Mouse (Mus musculus) macrophage (primary cell): ENCODE measurements around the gene Sema3g. TPM values are rescaled to one million over a fixed set of nuclear protein-coding genes. Genes with fewer than 3 reads are reported as not detected.

Source experiments
- H3K27ac ChIP-seq: fragments of 350-480 bp; formaldehyde crosslinking; 2 replicates; pipeline ENCODE4 v1.9.0; 2021
- H3K36me3 ChIP-seq: fragments of 350-480 bp; formaldehyde crosslinking; 2 replicates; pipeline ENCODE4 v1.9.0; 2021; ENCODE audit errors: inconsistent target
- H3K4me3 ChIP-seq: fragments of 350-480 bp; formaldehyde crosslinking; 2 replicates; pipeline ENCODE4 v1.9.0; 2021; ENCODE audit errors: inconsistent target
- H3K79me2 ChIP-seq: fragments of 350-480 bp; formaldehyde crosslinking; 2 replicates; pipeline ENCODE4 v1.9.0; 2021; ENCODE audit errors: inconsistent target
- WGBS: methylation state at CpG from one replicate; pipeline ENCODE4 v1.1.7; 2026; ENCODE audit warnings: inconsistent platforms; ENCODE audit not compliant: missing documents; 5-methylcytosine and 5-hydroxymethylcytosine counted together
- polyA plus RNA-seq: library from polyadenylated mRNA; stranded (reverse); fragments of 250-400 nt; gene quantifications from 3 replicates; pipeline ENCODE4 v1.2.4, GENCODE M21; 2018; ENCODE audit warnings: inconsistent platforms
- total RNA-seq, 78 experiments: library from RNA; depleted of rRNA; stranded (reverse); fragments of 250-400 nt; gene quantifications; 1 replicate in 9 of 78; 2 replicates in 24 of 78; 3 replicates in 43 of 78; 4 replicates in 2 of 78; pipeline ENCODE4 v1.2.4; 2018; ENCODE audit warnings: inconsistent platforms in 56 of 78

Gene Sema3g
- total RNA-seq (2018; cell fraction: chromatin; rRNA removed), result 1 to 10 TPM in 3 of 26 experiments, under 1 TPM in 12, not detected in 11; 0.16 to 1.7 (median 0.55) TPM
- under 1 TPM in 18 of 26 experiments, not detected in 8; 0.04 to 0.38 (median 0.11) TPM for total RNA-seq (2018; cell fraction: cytosol; rRNA removed)
- 1 to 10 TPM in 1 of 26 experiments, under 1 TPM in 18, not detected in 7; 0.22 to 1.3 (median 0.37) TPM for total RNA-seq (2018; cell fraction: nucleus; rRNA removed)
- polyA plus RNA-seq, result not detected in 3 replicates

DNA sequence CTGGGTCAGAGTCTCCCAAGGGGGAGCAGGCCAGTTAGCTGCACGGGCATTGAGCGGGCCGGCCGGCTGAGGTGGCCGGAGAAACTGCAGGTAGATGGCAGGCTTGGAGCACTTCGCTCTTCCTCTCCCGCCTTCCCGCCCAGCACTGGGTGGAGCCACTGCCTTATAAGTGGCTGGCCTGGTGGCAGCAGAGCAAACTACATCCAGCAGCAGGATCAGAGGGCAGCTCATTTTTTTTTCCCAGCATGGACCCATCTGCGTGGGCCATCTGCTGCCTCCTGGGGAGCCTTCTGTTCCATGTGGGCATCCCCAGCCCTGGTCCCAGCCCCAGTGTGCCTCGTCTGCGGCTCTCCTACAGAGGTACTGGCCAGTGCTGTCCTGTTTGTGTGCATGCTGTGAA lies at the start of gene Sema3g:
Gene Sema3g (plus strand): TSS at position 195 of the 400 bp plus-strand sequence.
- WGBS, result 14% methylated on average over 11 of the region's 11 CpGs
- Histone ChIP-seq H3K27ac (no peak within 1 kb of the TSS), H3K4me3 (no peak within 1 kb of the TSS), H3K36me3 (no peaks in the 10 kb centered on the region), H3K79me2 (no peaks in the 10 kb centered on the region)

DNA sequence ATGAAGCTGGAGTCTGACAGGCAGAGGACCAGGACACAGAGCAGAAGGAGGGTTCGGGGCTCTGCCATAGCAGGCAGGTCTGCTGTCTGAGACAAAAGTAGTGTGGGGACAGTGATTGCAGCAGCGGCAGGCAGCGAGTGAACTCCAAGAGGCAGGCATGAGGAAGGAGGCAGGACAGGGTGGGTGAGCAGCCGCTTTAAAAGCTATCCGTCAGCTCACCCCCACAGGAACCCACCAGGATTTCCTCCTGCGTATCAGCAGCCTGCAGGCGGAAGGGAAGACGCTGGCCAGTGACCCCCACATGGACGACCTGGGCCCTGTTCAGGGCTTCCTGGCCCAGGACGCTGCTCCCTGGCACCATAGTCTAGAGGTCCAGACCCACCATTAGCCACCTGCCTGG lies 49.2 kb upstream of the Sema3g start, which contains the start of gene Stab1:
Gene Stab1 (minus strand): TSS at position 217 of the 400 bp plus-strand sequence.
- peak within 1 kb of the TSS; percentile 52 for H3K4me3 ChIP-seq
- WGBS, result 24% methylated on average over 9 of the region's 10 CpGs
- peaks cover 31% of the 10 kb centered on the region; the same call in 1 of the 2 replicates for H3K36me3 ChIP-seq
- peak within 1 kb of the TSS; percentile 100 for H3K27ac ChIP-seq
- H3K79me2 ChIP-seq, result peaks cover 97% of the 10 kb centered on the region

DNA sequence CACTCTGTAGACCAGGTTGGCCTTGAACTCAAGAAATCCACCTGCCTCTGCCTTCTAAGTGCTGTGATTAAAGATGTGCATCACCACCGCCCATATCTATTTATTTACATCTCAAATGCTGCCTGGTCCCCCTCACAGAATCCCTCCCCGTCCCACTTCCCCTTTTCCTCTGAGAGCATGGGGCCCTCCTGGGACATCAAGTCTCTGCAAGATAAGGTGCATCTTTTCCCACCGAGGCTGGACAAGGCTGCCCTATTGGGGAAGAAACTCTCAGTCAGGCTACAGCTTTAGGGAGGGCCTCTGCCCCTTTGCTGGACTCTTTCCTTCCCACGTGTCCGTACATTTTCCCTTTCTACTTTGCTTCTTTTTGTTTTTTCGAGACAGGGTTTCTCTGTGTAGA lies 48.2 kb upstream of the Sema3g start:
- Histone ChIP-seq H3K27ac (peak overlapping the region; percentile 100), H3K36me3 (peaks cover 37% of the 10 kb centered on the region; the same call in 1 of the 2 replicates), H3K79me2 (peaks cover 95% of the 10 kb centered on the region), H3K4me3 (no peak overlapping the region)
- 37% methylated on average over 6 of the region's 6 CpGs for WGBS

DNA sequence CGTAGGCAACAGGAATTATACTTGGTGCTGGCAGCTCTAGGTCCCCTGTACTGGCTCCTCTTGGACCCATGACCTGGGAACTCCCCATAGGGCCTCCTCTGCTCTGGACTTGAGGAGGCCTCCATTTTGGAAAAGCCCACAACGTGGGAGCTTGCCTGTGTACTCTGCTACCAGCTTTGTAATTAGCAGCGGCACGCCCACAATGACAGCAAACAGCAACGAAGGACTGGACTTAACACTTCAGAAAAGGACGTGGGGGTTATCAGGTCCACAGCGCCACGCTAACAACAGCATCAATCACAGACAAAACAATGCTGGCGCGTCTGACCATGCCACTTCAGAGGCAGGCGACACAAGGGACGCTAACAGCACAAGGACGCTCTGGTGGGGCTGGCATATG lies 46.7 kb upstream of the Sema3g start:
- 92% methylated on average over 13 of the region's 13 CpGs for WGBS
- H3K36me3 ChIP-seq, result peaks cover 49% of the 10 kb centered on the region; the same call in 1 of the 2 replicates
- H3K27ac ChIP-seq, result peak overlapping the region; percentile 100
- H3K4me3 ChIP-seq, result no peak overlapping the region
- peaks cover 94% of the 10 kb centered on the region for H3K79me2 ChIP-seq

DNA sequence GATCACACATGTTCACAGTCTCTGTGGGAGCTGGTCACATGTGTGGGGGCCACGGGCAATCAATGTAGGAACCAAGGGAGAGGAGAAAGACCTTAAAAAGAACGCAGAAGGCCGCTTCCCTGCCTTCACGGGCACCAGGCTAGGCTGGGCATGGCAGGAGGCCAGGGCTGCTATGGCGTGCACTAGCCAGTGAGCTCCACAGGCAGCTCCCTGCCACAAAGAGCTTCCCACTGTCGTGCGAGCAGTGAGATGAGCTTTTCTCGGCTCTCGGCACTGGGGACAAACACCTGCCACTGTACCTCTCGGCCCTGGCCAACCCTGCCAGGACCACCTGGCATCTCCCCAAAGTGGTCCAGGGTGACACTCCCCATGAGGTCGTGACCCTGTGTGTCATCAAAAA lies 46.3 kb upstream of the Sema3g start:
- H3K36me3 ChIP-seq, result peaks cover 53% of the 10 kb centered on the region; the same call in 1 of the 2 replicates

DNA sequence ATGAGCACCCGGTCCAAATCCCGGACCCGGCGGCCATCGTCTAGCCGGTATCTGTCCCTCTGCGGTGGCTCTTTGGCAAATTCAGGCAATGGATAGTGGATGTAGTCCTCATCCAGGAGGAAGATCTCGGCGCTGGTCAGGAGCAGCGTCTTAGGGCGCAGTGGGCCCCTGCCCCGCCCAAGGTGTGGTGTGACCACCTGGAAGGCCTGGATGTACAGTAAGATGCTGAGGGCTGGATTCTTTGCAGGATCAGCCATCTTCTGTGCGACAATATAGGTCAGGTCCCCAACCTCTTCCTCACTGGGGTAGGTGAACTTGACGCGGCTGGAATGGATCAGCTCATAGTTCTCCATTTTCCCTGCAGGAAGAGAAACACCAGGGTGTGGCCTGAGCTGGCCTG lies 45.8 kb upstream of the Sema3g start:
- Histone ChIP-seq H3K27ac (peak overlapping the region; percentile 100), H3K4me3 (no peak overlapping the region), H3K79me2 (peaks cover 97% of the 10 kb centered on the region), H3K36me3 (peaks cover 56% of the 10 kb centered on the region)
- WGBS, result 96% methylated on average over 15 of the region's 15 CpGs

More for the DNA sequence above, 46.3 kb upstream of the Sema3g start:
- peaks cover 97% of the 10 kb centered on the region for H3K79me2 ChIP-seq
- WGBS, result 94% methylated on average over 11 of the region's 11 CpGs
- peak overlapping the region; percentile 100 for H3K27ac ChIP-seq
- H3K4me3 ChIP-seq, result no peak overlapping the region

DNA sequence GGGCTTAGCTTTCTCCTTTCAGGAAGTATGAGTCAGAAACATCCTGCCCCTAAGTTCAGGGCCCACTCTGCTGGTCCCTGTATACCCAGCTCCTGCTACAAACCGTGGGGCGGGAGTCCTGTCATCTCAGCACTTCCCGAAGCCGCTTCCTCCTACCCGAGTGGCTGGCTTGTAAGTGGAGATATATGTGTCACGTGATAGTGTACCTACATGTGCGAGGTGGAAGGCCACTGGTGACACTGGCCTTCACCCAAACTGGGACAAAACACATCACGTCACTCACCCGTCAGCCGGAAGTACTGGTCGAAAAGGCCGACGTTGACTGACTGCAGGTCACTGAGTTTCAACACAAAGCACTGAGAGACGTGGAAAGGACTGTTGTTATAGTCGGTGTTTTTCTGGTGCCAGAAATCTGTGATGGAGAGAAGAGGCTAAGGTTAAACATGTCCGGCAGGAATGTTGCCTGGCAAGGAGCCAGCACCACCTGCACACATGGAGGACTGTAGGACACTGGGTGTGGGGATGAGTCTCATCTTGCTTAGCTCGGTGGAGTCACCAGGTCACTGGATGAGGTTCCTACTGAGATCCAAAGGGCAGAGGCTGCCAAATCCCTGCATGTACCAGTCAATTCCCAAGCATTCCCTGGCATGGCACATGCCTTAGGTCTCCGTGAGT lies 44.7 kb upstream of the Sema3g start:
- H3K27ac ChIP-seq, result peak overlapping the region; percentile 100
- H3K79me2 ChIP-seq, result peaks cover 97% of the 10 kb centered on the region
- H3K36me3 ChIP-seq, result peaks cover 67% of the 10 kb centered on the region
- no peak overlapping the region for H3K4me3 ChIP-seq
- 78% methylated on average over 16 of the region's 18 CpGs for WGBS

DNA sequence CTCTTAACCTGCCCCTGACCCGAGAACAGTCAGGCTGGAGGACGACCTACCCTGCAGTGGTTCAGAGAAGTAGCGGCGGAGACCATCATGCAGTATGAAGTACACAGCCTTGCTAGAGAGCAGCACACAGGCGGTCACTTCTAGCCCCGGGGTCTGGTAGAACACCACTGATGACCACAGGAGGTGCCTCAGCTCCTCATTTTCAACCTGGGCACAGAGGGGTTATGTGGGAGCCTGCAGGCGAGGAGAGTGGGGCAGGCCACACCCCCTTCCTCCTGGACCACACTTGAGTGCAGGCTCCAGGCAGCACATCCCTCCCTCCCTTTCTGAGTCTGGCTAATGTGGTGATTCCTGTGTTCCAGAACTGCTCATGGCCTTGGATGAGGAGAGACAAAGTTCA lies 44.1 kb upstream of the Sema3g start:
- peaks cover 73% of the 10 kb centered on the region for H3K36me3 ChIP-seq
- 90% methylated on average over 7 of the region's 7 CpGs for WGBS
- H3K79me2 ChIP-seq, result peaks cover 97% of the 10 kb centered on the region
- no peak overlapping the region for H3K4me3 ChIP-seq
- H3K27ac ChIP-seq, result peak overlapping the region; percentile 100

DNA sequence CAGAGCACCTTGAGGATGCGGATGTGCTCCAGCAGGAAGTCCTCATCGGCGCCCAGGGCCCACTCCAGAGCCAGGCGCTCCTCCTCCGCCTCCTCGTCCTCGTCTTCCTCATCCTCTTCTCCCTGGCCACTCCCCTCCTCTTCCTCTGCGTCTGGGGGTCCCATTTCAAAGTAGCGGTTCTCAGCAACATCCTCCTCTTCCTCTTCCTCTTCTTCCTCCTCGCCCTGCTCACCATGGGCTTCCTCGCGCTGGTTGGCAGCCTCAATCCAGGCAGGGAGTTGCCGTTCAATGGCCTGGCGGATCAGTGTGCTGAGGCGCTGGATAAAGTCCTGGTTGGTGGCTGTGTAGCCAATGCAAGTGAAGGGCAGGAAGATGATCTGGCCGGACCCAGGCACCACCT lies 40.4 kb upstream of the Sema3g start:
- Histone ChIP-seq H3K36me3 (peaks cover 80% of the 10 kb centered on the region), H3K4me3 (no peak overlapping the region), H3K79me2 (peaks cover 97% of the 10 kb centered on the region), H3K27ac (no peak overlapping the region)
- 94% methylated on average over 7 of the region's 16 CpGs for WGBS

DNA sequence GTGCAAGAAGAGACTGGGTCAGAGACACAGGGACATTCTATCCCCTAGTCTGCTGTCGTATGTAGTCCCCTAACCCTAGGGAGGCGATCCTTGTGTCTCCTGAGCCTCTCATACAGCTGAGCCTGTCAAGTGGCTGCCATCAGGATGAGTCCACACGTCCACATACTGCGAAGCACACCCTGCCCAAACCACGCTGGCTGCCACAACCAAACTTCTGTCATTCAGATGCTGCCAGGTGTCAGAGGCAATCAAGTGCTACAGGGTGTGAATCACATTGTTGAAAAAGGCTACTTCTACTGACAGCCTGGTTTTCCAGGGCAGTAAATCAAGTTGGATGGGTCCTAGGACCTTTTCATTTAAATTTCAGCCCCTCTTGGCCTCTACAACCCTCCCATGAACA lies 39.9 kb upstream of the Sema3g start:
- WGBS, result 99% methylated on average over 5 of the region's 5 CpGs
- H3K79me2 ChIP-seq, result peaks cover 97% of the 10 kb centered on the region
- no peak overlapping the region for H3K4me3 ChIP-seq
- no peak overlapping the region for H3K27ac ChIP-seq
- H3K36me3 ChIP-seq, result peaks cover 79% of the 10 kb centered on the region

DNA sequence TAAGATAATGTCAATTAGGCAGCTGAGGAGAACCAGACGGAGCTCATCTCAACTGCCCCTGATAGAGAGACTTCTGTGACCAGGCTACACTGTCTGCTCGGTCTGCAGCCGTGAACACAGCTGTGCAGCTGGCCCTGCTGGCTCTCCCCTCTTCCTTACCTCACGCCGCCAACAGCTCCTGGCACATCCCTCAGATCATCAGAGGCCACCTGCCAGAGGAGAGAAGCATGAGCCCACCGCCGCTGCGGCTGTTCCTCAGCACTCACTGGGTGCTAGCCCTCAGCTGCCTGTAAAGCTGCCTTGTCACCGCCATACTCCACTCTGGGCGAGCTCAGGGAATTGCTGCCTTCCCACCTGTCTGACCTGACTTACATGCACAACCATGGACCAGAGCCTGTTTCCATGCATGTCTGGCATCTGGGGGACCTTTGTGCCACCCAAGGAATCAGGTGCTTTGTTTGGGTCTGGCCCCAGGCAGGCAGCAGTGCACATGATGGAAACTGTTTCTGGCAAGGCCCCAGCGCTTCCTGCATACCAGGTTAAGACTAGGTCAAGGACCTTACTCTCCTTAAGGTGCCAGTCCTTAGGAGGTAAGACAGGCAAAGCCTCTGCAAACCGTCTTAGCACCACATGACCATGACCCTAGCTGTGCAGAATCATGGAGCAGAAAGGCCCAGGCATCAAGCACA lies 37.8 kb upstream of the Sema3g start:
- H3K4me3 ChIP-seq, result no peak overlapping the region
- peaks cover 64% of the 10 kb centered on the region for H3K36me3 ChIP-seq
- peaks cover 80% of the 10 kb centered on the region for H3K79me2 ChIP-seq
- H3K27ac ChIP-seq, result peak overlapping the region; percentile 100
- WGBS, result 96% methylated on average over 9 of the region's 12 CpGs

DNA sequence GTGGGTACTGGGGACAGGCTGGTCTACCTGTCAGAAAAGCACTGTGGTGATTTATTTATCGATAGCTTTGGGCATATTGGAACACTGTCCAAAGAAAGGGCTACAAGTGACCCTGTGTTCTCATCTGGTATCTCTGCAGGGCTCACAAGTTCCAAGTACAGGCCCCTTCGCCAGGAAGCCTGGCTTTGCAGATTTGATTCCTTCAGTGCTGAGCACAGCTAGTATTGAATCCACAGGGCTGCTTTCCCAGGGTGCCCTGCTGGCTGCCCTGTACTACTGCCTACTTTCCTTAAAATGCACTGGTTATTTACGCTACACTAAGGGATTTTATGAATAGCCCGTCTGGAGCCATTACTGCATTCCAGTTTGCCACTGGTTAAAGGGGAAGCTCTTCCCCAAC lies 36.1 kb upstream of the Sema3g start:
- WGBS, result 77% methylated on average over 4 of the region's 4 CpGs
- H3K27ac ChIP-seq, result peak overlapping the region; percentile 100
- H3K4me3 ChIP-seq, result no peak overlapping the region
- H3K79me2 ChIP-seq, result peaks cover 73% of the 10 kb centered on the region
- H3K36me3 ChIP-seq, result peaks cover 56% of the 10 kb centered on the region

DNA sequence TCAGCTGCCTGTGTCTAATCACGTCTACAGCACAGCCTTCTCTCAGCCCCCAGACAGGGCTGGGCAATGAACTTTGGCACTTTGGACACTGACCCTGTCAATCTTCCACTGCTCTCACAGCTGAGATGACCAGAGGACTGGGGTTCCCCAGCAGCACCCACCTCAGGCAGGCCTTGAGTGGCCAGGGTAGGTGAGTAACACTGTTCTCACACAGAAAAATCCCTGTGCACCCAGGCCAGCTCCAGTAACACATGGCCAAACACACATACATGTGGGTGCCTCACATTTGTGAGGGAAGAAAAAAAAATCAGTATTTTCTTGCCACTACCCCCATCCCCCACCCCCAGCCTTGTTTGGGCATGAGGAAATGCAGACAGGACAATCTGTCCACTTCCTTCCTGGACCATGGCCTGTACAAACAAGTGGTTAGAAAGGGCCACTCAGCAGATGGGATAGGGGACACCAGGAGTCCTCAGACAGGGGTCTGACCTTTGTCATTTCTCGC lies 34.8 kb upstream of the Sema3g start:
- Histone ChIP-seq H3K4me3 (no peak overlapping the region), H3K36me3 (peaks cover 55% of the 10 kb centered on the region; the same call in 1 of the 2 replicates), H3K27ac (peak overlapping the region; percentile 100), H3K79me2 (peaks cover 73% of the 10 kb centered on the region)
- WGBS, result 83% methylated on average over 2 of the region's 2 CpGs

DNA sequence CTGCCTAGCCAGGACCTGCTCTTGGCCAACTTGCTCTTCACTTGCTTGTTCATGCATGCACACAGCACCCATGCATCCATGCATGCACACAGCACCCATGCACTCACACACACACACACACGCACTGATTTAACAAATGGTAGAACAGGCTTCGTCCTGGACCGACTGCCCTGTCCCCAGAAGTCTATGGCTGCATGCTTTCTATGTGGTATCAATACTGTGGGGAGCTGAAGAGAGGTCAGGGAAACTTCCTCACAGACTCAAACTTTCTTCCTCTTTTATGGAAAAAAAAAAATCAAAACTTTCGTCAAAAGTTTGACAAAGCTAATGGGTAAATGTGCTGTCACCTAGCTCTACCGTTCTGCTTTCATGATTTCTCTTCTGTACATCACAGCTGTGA lies 34.1 kb upstream of the Sema3g start:
- WGBS, result 31% methylated on average over 5 of the region's 5 CpGs
- Histone ChIP-seq H3K27ac (peak overlapping the region; percentile 100), H3K4me3 (no peak overlapping the region), H3K79me2 (peaks cover 70% of the 10 kb centered on the region), H3K36me3 (peaks cover 47% of the 10 kb centered on the region; the same call in 1 of the 2 replicates)
